Mouse (Mus musculus) stomach, postnatal 0 days (tissue): Measurements from ENCODE around the gene Tmem104.

Source experiments
- CTCF ChIP-seq: IDR thresholded peaks from 2 replicates; pipeline ENCODE4 v1.5.1; 2016; ENCODE audit warnings: antibody characterized with exemption, low read depth, mild to moderate bottlenecking, moderate library complexity
- EP300 ChIP-seq: optimal IDR thresholded peaks from 2 replicates; pipeline ENCODE3; 2016; ENCODE audit warnings: antibody characterized with exemption

- TF ChIP-seq CTCF (no peak), EP300 (no peak)
These were observed 84.2 kb downstream of the Tmem104 start for GRCm38 (mm10) chr11:115271481-115271880.
